Mouse (Mus musculus) splenic B cell, adult 2 months (primary cell): ENCODE data around the gene Gucy1b2.

ENCODE experiments used
- DNase-seq: peaks from one replicate; pipeline ENCODE4 v3.0.0-alpha.2; 2011; ENCODE audit warnings: low read depth, low spot score
- H3K27me3 ChIP-seq: 2 replicates; pipeline ENCODE4 v1.6.1; 2012; ENCODE audit warnings: mild to moderate bottlenecking, low read length, moderate library complexity, mixed read lengths; ENCODE audit not compliant: control insufficient read depth, poor library complexity, insufficient read depth, severe bottlenecking
- H3K36me3 ChIP-seq: 2 replicates; pipeline ENCODE4 v1.6.1; 2012; ENCODE audit warnings: mild to moderate bottlenecking, low read length, moderate library complexity, mixed read lengths; ENCODE audit not compliant: control insufficient read depth, poor library complexity, insufficient read depth, severe bottlenecking

Gene Gucy1b2

GRCm38 (mm10) chr14:62456239-62456747 is at the start of gene Gucy1b2:
TSS of gene Gucy1b2 (minus strand) at chr14:62456289.
- Histone ChIP-seq H3K27me3 (no peaks in the 10 kb centered on the region), H3K36me3 (no peaks in the 10 kb centered on the region)
- DNase-seq = no peak

- Histone ChIP-seq H3K36me3 (no peaks in the 10 kb centered on the region), H3K27me3 (no peaks in the 10 kb centered on the region)
- no peak for DNase-seq
Observed at GRCm38 (mm10) chr14:62497391-62497790, 41.3 kb upstream of the Gucy1b2 start.

- DNase-seq = no peak
- Histone ChIP-seq H3K27me3 (no peaks in the 10 kb centered on the region), H3K36me3 (no peaks in the 10 kb centered on the region)
Observed at GRCm38 (mm10) chr14:62496501-62496900, 40.4 kb upstream of the Gucy1b2 start.

- Histone ChIP-seq H3K27me3 (no peaks in the 10 kb centered on the region), H3K36me3 (no peaks in the 10 kb centered on the region)
- DNase-seq = no peak
Observed at GRCm38 (mm10) chr14:62493456-62493855, 37.4 kb upstream of the Gucy1b2 start.

- no peaks in the 10 kb centered on the region for H3K36me3 ChIP-seq
- peak; percentile 57 for DNase-seq
- no peaks in the 10 kb centered on the region for H3K27me3 ChIP-seq
Observed at GRCm38 (mm10) chr14:62492196-62492850, 36.2 kb upstream of the Gucy1b2 start.

- no peaks in the 10 kb centered on the region for H3K27me3 ChIP-seq
- no peak for DNase-seq
- H3K36me3 ChIP-seq = no peaks in the 10 kb centered on the region
Observed at GRCm38 (mm10) chr14:62488270-62488669, 32.2 kb upstream of the Gucy1b2 start.

- no peak for DNase-seq
- Histone ChIP-seq H3K27me3 (no peaks in the 10 kb centered on the region), H3K36me3 (no peaks in the 10 kb centered on the region)
Observed at GRCm38 (mm10) chr14:62481381-62481780, 25.3 kb upstream of the Gucy1b2 start.

GRCm38 (mm10) chr14:62479395-62479794 is 23.3 kb upstream of the Gucy1b2 start:
- H3K36me3 ChIP-seq = no peaks in the 10 kb centered on the region
- DNase-seq = no peak
- no peaks in the 10 kb centered on the region for H3K27me3 ChIP-seq

GRCm38 (mm10) chr14:62474481-62474880 is 18.4 kb upstream of the Gucy1b2 start:
- no peak for DNase-seq

GRCm38 (mm10) chr14:62472061-62472460 is 16.0 kb upstream of the Gucy1b2 start:
- DNase-seq = no peak
- no peaks in the 10 kb centered on the region for H3K36me3 ChIP-seq
- H3K27me3 ChIP-seq = no peaks in the 10 kb centered on the region; the same call in 1 of the 2 replicates

More at GRCm38 (mm10) chr14:62474481-62474880, 18.4 kb upstream of the Gucy1b2 start:
- H3K27me3 ChIP-seq = no peaks in the 10 kb centered on the region; the same call in 1 of the 2 replicates
- H3K36me3 ChIP-seq = no peaks in the 10 kb centered on the region

- no peaks in the 10 kb centered on the region for H3K36me3 ChIP-seq
- DNase-seq = no peak
- no peaks in the 10 kb centered on the region; the same call in 1 of the 2 replicates for H3K27me3 ChIP-seq
Observed at GRCm38 (mm10) chr14:62468753-62469125, 12.7 kb upstream of the Gucy1b2 start.

- Histone ChIP-seq H3K27me3 (no peaks in the 10 kb centered on the region; the same call in 1 of the 2 replicates), H3K36me3 (no peaks in the 10 kb centered on the region)
- DNase-seq = no peak
Observed at GRCm38 (mm10) chr14:62468119-62468752, 12.1 kb upstream of the Gucy1b2 start.

GRCm38 (mm10) chr14:62464966-62465365 is 8.9 kb upstream of the Gucy1b2 start:
- H3K36me3 ChIP-seq = no peaks in the 10 kb centered on the region
- DNase-seq = no peak
- H3K27me3 ChIP-seq = no peaks in the 10 kb centered on the region

- DNase-seq = peak; percentile 3
- no peaks in the 10 kb centered on the region for H3K27me3 ChIP-seq
- no peaks in the 10 kb centered on the region for H3K36me3 ChIP-seq
Observed at GRCm38 (mm10) chr14:62459541-62459940, 3.5 kb upstream of the Gucy1b2 start.

GRCm38 (mm10) chr14:62457420-62458181 is 1.5 kb upstream of the Gucy1b2 start:
- DNase-seq = peak; percentile 73
- Histone ChIP-seq H3K36me3 (no peaks in the 10 kb centered on the region), H3K27me3 (no peaks in the 10 kb centered on the region)
